Mouse (Mus musculus) Muller cell, postnatal 12 days (primary cell): ENCODE data around the gene 1600014C23Rik.

Source experiments
- DNase-seq: peaks from one replicate; pipeline ENCODE4 v3.0.0-alpha.2; 2015; ENCODE audit errors: inconsistent ontology term

Gene 1600014C23Rik

GRCm38 (mm10) chr17:45726249-45726648 lies 7.4 kb downstream of the 1600014C23Rik start:
- no peak for DNase-seq

- DNase-seq: no peak
Measured at GRCm38 (mm10) chr17:45724574-45724921, 9.1 kb downstream of the 1600014C23Rik start.

GRCm38 (mm10) chr17:45723732-45724573 lies 9.7 kb downstream of the 1600014C23Rik start:
- peak; percentile 76 for DNase-seq

- peak; percentile 41 for DNase-seq
Measured at GRCm38 (mm10) chr17:45718323-45718722, 15.3 kb downstream of the 1600014C23Rik start.

DNA sequence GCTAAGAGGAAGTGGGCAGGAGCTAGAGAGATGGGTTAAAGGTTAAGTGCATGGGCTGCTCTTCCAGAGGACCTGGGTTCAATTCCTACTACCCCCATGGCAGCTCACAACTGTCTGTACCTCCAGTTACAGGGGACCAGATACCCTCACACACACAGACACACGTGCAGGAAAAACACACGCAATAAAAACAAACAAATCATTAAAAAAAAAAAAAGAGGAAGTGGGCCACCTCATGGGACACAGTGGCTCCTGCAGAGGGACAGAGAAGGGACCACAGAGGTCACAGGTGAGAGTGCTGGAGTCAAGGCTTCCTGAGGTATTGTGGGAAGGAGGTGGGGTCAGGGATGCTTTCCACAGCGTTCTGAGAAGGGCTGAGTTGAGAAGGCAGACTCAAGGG lies 22.1 kb downstream of the 1600014C23Rik start:
- DNase-seq: no peak

- no peak for DNase-seq
Measured at GRCm38 (mm10) chr17:45710407-45710806, 23.2 kb downstream of the 1600014C23Rik start.

DNA sequence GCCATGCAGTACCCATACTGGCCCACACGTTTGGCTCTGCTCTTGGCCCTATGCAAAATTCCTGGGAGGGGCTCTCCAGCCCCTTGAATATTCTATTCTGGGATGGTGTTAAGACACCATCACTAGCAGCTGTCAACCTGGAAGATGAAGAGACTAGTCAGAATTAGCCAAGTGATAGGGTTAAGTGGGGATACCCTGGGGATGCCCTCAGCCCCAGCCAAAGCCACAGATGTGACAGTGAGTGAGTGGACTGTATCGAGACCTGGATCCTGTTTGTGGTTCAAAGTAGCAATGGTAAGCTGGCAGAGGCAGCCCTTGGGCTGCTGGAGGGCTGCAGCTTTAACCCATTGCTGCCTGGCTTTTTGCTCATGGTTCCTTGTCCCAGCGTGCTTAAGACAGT lies 23.8 kb downstream of the 1600014C23Rik start:
- DNase-seq: no peak

DNA sequence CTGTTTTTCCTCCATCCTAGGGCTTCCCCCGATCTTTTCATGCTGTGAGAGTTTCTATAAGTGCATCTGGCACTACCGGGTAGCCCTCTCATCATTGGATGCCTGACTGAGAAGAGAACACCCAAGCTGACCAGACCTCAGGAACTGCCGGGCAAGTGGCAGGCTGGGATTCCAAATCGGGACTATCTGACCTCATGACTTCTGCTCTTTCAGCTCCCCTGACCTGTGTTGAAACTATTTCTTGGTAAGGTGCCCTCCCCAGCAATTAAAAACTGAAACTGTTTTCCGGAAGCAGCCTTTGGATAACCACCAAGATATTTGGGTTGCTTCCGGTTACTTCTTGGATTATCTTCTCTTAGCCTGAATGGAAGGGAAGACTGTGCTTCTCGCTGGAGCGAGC lies 25.5 kb downstream of the 1600014C23Rik start:
- no peak for DNase-seq

DNA sequence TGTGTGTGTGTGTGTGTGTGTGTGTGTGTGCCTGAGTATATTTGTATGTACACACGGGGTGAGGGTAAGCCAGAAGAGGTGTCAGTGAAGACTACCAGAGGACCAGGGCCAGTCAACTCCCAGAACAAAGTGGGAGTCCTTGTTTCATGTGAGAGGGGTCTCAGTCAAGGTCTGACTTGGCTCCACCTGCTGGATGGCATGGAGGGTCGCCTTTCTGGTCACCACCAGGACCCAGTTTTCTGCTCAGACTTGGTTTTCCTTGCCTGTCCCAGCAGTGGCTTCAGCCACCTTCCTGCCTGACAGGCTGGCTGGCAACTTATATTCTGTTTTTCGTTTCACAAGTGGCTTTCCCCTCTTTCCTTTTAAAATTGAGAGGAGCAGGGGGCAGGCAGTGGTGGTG lies 26.3 kb downstream of the 1600014C23Rik start:
- no peak for DNase-seq

GRCm38 (mm10) chr17:45706796-45707195 lies 26.8 kb downstream of the 1600014C23Rik start:
- no peak for DNase-seq

DNA sequence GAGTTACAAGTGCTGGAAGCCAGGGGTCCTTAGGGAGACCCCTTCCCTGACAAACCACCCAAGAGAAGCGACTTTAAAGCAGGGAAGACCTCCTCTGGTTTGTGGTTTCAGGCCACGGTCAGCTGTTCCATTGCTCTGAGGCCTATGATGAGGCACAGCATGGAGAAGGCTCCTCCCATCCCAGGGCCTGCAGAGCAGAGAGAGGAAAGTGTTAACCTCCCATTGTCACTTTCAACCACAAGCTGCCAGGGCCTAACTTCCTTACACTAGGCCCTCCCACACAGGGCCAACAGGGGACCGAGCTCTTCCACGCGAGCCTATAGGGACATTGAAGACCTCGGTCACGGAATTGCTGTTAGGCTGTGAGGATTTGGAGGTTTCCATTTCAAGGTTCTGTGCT lies 30.5 kb downstream of the 1600014C23Rik start:
- no peak for DNase-seq

DNA sequence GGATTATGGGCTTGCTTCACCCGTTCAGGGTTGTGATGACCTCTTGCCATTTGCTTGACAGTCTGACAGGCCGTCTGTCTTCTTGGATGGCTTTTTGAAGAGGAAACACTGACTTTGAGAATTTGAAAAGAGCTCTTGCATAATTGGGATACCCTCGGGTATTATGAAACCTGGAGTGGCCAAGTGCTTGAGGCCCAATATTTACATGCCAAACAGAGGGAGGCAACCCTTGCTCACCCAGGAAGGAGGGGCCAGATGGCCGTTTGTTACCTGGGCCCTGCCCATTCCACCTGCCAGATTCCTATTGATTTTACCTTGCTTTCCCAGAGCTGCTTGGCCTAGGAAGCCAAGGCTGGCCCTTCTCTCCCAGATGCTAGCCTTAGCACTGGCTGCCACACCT lies 31.4 kb downstream of the 1600014C23Rik start:
- DNase-seq: no peak

- DNase-seq: no peak
Measured at GRCm38 (mm10) chr17:45701236-45701591, 32.4 kb downstream of the 1600014C23Rik start.

DNA sequence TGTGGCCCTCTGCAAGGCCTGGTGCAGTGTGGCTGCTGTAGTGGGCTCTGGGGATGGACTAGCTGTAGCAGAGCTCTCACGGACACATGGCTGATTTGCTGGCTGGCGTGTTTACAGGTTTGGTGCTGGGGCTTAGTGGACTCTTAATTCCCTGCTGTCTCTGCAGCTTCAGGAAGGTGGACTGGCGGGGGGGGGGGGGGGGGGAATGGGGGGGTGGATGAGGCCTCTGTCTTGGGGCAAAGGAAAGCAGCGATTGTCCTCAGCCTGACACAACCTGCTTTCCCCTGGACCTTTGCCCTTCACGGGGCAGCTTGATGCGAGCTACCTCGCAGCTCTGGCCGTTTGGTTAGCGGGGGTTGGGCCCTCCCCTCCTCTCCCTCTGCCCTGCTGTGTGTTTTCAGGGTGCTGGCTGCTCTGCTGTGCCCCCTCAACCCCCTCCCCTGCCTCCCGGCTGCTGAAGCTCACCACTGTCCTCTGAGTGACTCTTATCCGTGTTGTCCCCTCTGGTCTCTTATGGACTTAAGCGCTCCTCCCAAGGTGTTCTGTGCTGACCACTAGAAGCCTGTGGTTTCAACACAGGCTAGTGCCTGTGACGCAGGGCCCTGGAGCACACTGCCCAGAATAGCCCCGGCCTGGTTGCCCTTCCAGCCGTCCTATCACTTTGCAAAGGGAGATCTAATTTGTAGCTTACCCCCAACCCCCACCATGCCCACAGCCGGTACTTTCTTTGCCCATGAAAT lies 33.0 kb downstream of the 1600014C23Rik start:
- no peak for DNase-seq

DNA sequence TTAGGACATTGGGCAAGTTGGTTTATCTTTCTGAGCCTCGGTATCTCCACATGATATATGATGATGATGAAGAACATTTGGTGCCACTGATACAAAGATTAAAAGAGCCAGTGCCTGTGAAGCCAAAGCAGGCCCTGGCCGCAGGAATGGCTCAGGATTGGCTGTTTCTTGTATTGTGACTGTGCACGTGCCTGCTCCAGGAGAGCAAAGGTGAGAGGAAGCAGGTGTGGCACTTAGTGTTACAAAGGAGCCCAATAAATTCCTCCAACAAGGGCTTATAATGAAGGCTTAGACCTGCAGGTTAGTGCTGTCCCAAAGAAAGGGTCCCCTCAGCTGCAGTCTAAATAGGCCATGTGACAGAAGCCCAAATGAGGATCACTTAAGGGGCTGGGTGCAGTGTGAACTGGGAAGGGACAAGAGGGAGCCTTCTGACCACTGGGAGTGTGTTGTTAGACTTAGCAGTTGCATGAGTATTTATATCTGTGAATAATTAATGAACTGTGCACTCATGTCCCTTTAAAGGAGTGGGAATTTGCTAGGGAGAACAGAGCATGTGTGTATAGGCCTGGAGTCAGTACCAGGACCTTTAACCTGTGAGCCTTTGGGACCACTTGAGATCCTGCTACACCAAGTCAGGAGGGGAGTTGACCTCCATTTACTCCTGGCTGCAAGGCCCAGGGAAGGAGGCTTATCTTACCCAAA lies 34.5 kb downstream of the 1600014C23Rik start:
- no peak for DNase-seq

GRCm38 (mm10) chr17:45698368-45698767 lies 35.3 kb downstream of the 1600014C23Rik start:
- no peak for DNase-seq

DNA sequence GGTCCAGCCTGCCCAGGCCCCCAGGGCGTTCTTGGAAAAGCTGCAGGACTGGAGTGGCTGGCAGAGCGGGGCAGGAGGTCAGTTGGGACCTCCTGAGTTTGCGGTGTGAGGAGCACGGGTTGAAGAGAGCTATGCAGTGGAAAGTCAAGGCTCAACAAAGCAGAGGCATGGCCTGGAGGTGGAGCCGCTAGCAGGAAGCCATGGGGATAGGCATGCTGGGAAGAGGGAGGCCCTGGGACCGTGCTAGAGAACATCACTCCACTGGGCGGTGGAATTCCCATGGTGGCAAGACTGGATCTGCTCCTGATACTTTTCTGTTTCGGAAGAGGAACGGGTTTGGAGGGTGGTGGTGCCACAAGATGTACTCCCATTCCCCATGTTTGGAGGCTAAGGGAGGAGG lies 36.7 kb downstream of the 1600014C23Rik start:
- DNase-seq: no peak

- peak; percentile 89 for DNase-seq
Measured at GRCm38 (mm10) chr17:45695227-45696120, 38.2 kb downstream of the 1600014C23Rik start.

DNA sequence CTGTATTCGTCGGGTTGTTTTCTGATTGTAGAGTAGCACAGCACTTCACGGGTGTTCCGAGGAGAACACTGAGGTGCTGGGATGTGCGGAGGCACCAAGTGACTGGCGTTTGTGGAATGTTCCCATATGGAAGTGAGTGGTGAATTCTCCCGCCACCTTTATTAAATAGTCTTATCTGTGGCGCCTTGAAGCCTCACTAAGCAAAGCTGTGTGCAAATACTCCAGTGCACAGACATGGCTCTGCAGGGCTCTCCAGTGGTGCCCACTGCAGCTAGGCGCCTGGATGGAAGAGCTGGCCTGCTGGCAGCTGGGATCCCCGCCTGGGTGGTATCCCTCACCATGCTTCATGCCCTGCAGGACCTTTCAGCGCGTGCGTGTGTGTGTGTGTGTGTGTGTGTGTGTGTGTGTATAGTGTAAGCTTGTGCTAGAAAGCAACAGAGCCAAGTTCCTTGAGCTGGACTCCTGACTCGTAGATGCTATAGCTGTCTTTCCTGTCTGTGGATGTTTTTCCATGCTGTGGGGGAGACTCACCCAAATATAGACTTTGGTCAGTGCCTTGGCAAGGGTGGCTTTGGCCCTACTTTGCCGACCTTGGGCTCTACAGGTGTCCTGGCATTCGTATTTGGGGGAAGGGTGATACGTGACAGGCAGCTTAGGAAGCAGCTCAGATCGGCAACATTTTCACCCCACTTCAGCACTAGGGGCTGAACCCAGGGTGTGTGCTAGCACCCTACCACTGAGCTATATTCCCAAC lies 39.7 kb downstream of the 1600014C23Rik start:
- DNase-seq: no peak

- DNase-seq: no peak
Measured at GRCm38 (mm10) chr17:45692159-45692558, 41.5 kb downstream of the 1600014C23Rik start.

- DNase-seq: no peak
Measured at GRCm38 (mm10) chr17:45690044-45690443, 43.6 kb downstream of the 1600014C23Rik start.
